Comparison of ENCODE assay signal across 1 mouse cellular context in the genomic region with DNA sequence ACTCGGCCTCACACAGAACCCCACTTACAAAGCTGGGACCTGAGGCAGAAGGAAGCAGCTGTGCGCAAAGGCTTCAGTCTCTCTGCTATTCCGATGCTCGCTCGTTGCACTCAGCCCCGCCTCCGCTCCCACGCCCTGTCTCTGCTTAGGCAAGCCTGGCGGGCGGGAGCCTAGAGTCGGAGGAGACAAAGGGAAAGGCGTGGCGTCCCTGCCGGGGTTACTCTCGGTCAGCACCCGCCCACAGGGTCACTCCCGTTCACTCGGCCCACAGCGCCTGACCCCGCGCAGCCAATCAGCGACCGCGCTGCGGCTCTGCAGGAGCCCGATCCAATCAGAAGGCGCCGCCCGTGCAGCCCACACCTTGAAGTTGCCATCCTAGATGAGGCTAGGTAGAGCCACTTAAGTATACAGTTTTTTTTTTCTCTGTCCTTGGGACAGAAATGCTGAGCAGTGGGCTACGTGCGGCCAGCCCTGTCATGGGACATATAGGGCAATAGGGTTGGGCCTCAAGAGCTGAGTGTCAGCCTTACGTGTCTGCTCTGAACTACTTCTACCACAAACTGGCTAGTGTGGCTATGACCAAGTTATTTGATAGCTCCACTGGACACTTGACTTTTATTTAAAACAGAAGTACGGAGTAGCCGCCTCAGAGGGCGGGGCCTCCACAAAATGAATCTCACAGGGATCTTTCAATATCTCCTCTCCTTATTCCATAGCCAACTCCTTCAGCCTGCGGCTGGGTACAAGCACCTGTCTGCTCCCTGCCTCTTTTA.
TF ChIP-seq lines count a peak whose summit lies in the region.

No protein-coding gene starts in this region.

TF ChIP-seq in MEL, 35 proteins besides CTCF, POLR2A, EP300 and RAD21 (continued from another document):
- no peak for TF ChIP-seq ZKSCAN1 (IDR thresholded peaks at IDR 0.05; ENCODE audit: low read depth, low read length)
- no peak for TF ChIP-seq ZC3H11A (IDR thresholded peaks at IDR 0.05; ENCODE audit: low read depth, low read length)
- no peak for TF ChIP-seq ELF1 (IDR thresholded peaks at IDR 0.05; ENCODE audit: low read depth, low read length)
- TF ChIP-seq SIN3A (IDR thresholded peaks at IDR 0.05; ENCODE audit: low read length): peak; percentile 79
- TF ChIP-seq KAT2A (conservative IDR thresholded peaks at IDR 0.05; ENCODE audit: low read depth, low read length): no peak
- TF ChIP-seq JUND (IDR thresholded peaks at IDR 0.05; ENCODE audit: low read depth, low read length): no peak
- TF ChIP-seq RCOR1 (IDR thresholded peaks at IDR 0.05; ENCODE audit: low read depth, low read length): no peak
- TF ChIP-seq SMC3 (IDR thresholded peaks at IDR 0.05; ENCODE audit: low read depth, low read length): no peak
- peak; percentile 34; the same call in 1 of the 2 replicates for TF ChIP-seq GATA1 (IDR thresholded peaks at IDR 0.05; ENCODE audit: low read depth, low read length)
- TF ChIP-seq UBTF (IDR thresholded peaks at IDR 0.05; ENCODE audit: borderline replicate concordance, insufficient read depth, low read depth, low read length): no peak; the same call in 1 of the 2 replicates
- TF ChIP-seq GABPA (IDR thresholded peaks at IDR 0.05; ENCODE audit: low read depth, low read length): no peak
- TF ChIP-seq CHD2 (IDR thresholded peaks at IDR 0.05; ENCODE audit: low read length): no peak
- peak; percentile 67; the same call in 1 of the 2 replicates for TF ChIP-seq MYC (IDR thresholded peaks at IDR 0.05; ENCODE audit: low read depth, low read length)
- peak; percentile 81 for TF ChIP-seq MXI1 (IDR thresholded peaks at IDR 0.05; ENCODE audit: low read depth, low read length)
- no peak for TF ChIP-seq BHLHE40 (IDR thresholded peaks at IDR 0.05; ENCODE audit: borderline replicate concordance, low read depth, low read length)
- TF ChIP-seq TAL1 (IDR thresholded peaks at IDR 0.05; ENCODE audit: low read length): no peak
- TF ChIP-seq NELFE (IDR thresholded peaks at IDR 0.05; ENCODE audit: low read depth, low read length): peak; percentile 87
- TF ChIP-seq MAZ (IDR thresholded peaks at IDR 0.05; ENCODE audit: low read depth, low read length): peak; percentile 48; the same call in 1 of the 2 replicates
- peak; percentile 95 for TF ChIP-seq ZNF384 (IDR thresholded peaks at IDR 0.05; ENCODE audit: low read depth, low read length)
- TF ChIP-seq ETS1 (IDR thresholded peaks at IDR 0.05; ENCODE audit: low read depth, low read length): peak; percentile 78
- TF ChIP-seq USF1 (IDR thresholded peaks at IDR 0.05; ENCODE audit: low read depth, low read length): peak; percentile 96
- no peak for TF ChIP-seq E2F4 (IDR thresholded peaks at IDR 0.05; ENCODE audit: borderline replicate concordance, low read depth, low read length)
- peak; percentile 84 for TF ChIP-seq TCF12 (IDR thresholded peaks at IDR 0.05; ENCODE audit: low read depth, low read length)
- peak; percentile 50; the same call in 1 of the 2 replicates for TF ChIP-seq NRF1 (IDR thresholded peaks at IDR 0.05; ENCODE audit: insufficient read depth, low read depth, low read length, poor library complexity, severe bottlenecking)
- TF ChIP-seq MAX (IDR thresholded peaks at IDR 0.05; ENCODE audit: low read length): 0 out of 2 replicates have a peak, but pooled peaks have one; percentile 63
- TF ChIP-seq POLR2AphosphoS2 (IDR thresholded peaks at IDR 0.05; ENCODE audit: low read length): peak; percentile 85
- no peak for TF ChIP-seq CHD1 (IDR thresholded peaks at IDR 0.05; ENCODE audit: low read depth, low read length)
- TF ChIP-seq MEF2A (IDR thresholded peaks at IDR 0.05; ENCODE audit: extremely low read depth, insufficient replicate concordance, low read depth, low read length, poor library complexity, severe bottlenecking): no peak
- TF ChIP-seq TBP (IDR thresholded peaks at IDR 0.05; ENCODE audit: low read depth, low read length): peak; percentile 85
